8 mouse cellular contexts compared by ENCODE assay signal in the genomic region with DNA sequence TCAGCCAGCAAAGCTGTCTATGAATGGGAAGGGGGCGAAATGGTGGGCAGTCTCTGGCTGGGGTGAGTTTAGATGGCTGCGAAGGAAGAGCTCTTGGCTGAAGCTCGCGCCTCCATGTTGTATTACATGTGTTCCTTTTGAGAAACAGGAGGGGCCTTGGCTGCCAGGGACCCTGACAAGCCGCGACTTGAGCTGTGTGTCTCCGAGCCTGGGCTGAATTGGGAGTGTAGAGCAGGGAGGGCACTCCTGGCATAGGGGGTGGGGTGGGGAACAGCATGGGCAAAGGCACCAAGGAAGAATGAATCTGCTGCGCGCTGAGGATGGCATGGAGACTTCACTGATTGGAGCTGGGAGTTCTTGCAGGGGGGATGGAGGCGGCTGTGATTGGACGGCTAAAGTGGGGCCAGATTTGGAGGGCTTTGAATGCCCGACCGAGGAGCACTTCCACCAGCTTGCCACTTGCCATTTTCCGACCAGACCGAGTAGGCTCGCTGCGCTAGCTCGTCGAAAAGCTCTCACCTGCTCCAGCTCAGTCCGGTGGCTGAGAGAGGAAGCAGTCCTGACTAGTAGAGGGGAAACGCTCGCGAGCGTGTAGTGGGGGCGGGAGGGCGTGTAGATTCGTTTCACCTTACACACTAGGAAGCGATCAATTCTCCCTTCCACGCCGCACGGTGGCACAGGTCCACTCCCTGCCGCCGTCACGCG. TPM values are rescaled to one million over a fixed set of nuclear protein-coding genes. Genes with fewer than 3 reads are reported as not detected.
A peak's percentile ranks its signal among the peaks of the same experiment; 100 is the strongest.
DNase-seq lines count a peak whose midpoint lies in the region; ATAC-seq and TF ChIP-seq lines count a peak whose summit lies in the region.

No protein-coding gene starts in this region.

- H3K4me3 ChIP-seq in embryonic facial prominence, embryonic 13.5 days = peak overlapping the region; percentile 95
- H3K4me3 ChIP-seq in limb, embryonic 11.5 days (ENCODE audit: low read depth, low read length) = peak overlapping the region; percentile 79
- H3K4me3 ChIP-seq in midbrain, embryonic 13.5 days (replicated peaks) = peak overlapping the region; percentile 96
- H3K4me3 ChIP-seq in small intestine, adult 2 months (ENCODE audit: low read depth, low read length) = peak overlapping the region; percentile 86

- H3K27ac ChIP-seq in embryonic facial prominence, embryonic 13.5 days = peak overlapping the region; percentile 99
- peak overlapping the region; percentile 98 for H3K27ac ChIP-seq in limb, embryonic 11.5 days (replicated peaks; ENCODE audit: low read depth, low read length)
- H3K27ac ChIP-seq in midbrain, embryonic 13.5 days = peak overlapping the region; percentile 100
- peak overlapping the region; percentile 96 for H3K27ac ChIP-seq in small intestine, adult 2 months (ENCODE audit: insufficient read depth, low read depth, low read length)

- peak overlapping the region; percentile 67 for H3K4me2 ChIP-seq in embryonic facial prominence, embryonic 13.5 days
- H3K4me2 ChIP-seq in limb, embryonic 11.5 days (ENCODE audit: low read depth, severe bottlenecking) = peak overlapping the region; percentile 74
- peak overlapping the region; percentile 68 for H3K4me2 ChIP-seq in midbrain, embryonic 13.5 days (replicated peaks)

- TF ChIP-seq CTCF in small intestine, adult 2 months (IDR thresholded peaks at IDR 0.05; ENCODE audit: extremely low read depth, insufficient read length, insufficient replicate concordance, low read depth, low read length) = no peak

- peak; percentile 91 for ATAC-seq in embryonic facial prominence, embryonic 13.5 days (ENCODE audit: insufficient number of reproducible peaks, insufficient read depth, low FRiP score, low TSS enrichment, low read depth)
- peak; percentile 87 for ATAC-seq in limb, embryonic 11.5 days (ENCODE audit: insufficient number of reproducible peaks, low FRiP score, low TSS enrichment, low read depth)
- peak; percentile 90 for ATAC-seq in midbrain, embryonic 13.5 days

- peaks cover 12% of the 10 kb centered on the region for H3K4me1 ChIP-seq in embryonic facial prominence, embryonic 13.5 days
- peaks cover 5% of the 10 kb centered on the region; the same call in 1 of the 2 replicates for H3K4me1 ChIP-seq in limb, embryonic 11.5 days (ENCODE audit: control insufficient read depth, insufficient read depth, low read length)
- H3K4me1 ChIP-seq in midbrain, embryonic 13.5 days (replicated peaks) = peaks cover 21% of the 10 kb centered on the region
- H3K4me1 ChIP-seq in small intestine, adult 2 months (ENCODE audit: control insufficient read depth, insufficient read depth, insufficient read length, low read length) = peaks cover 2% of the 10 kb centered on the region; the same call in 1 of the 2 replicates

- H3K9ac ChIP-seq in embryonic facial prominence, embryonic 13.5 days = peak overlapping the region; percentile 95
- H3K9ac ChIP-seq in limb, embryonic 11.5 days (ENCODE audit: low read length) = peak overlapping the region; percentile 96
- peak overlapping the region; percentile 95 for H3K9ac ChIP-seq in midbrain, embryonic 13.5 days (replicated peaks)

- no peaks in the 10 kb centered on the region for H3K27me3 ChIP-seq in embryonic facial prominence, embryonic 13.5 days
- H3K27me3 ChIP-seq in limb, embryonic 11.5 days (ENCODE audit: control insufficient read depth, insufficient read depth, low read length) = no peaks in the 10 kb centered on the region
- H3K27me3 ChIP-seq in midbrain, embryonic 13.5 days = no peaks in the 10 kb centered on the region
- H3K27me3 ChIP-seq in small intestine, adult 2 months (ENCODE audit: control insufficient read depth, insufficient read depth, low read length) = no peaks in the 10 kb centered on the region

- no peaks in the 10 kb centered on the region for H3K36me3 ChIP-seq in embryonic facial prominence, embryonic 13.5 days
- no peaks in the 10 kb centered on the region for H3K36me3 ChIP-seq in limb, embryonic 11.5 days (ENCODE audit: control insufficient read depth, insufficient read depth, low read length)
- no peaks in the 10 kb centered on the region for H3K36me3 ChIP-seq in midbrain, embryonic 13.5 days
- H3K36me3 ChIP-seq in small intestine, adult 2 months (ENCODE audit: control insufficient read depth, insufficient read depth, low read length) = no peaks in the 10 kb centered on the region

- peak; percentile 85 for DNase-seq in 3T3-L1 (ENCODE audit: low read depth, low spot score)
- peak; percentile 86 to 88 for DNase-seq in adrenal gland, postnatal 36 days
- DNase-seq in heart, adult 18-20 months = peak; percentile 80 to 82
- peak; percentile 79 for DNase-seq in kidney, adult 18-20 months
- peak; percentile 88 for DNase-seq in limb, embryonic 11.5 days (ENCODE audit: low spot score)

- 1% methylated on average over 35 of the region's 35 CpGs for WGBS in embryonic facial prominence, embryonic 13.5 days
- 1% methylated on average over 35 of the region's 35 CpGs for WGBS in limb, embryonic 11.5 days
- under 1% methylated on average over 35 of the region's 35 CpGs for WGBS in midbrain, embryonic 13.5 days
- 2% methylated on average over 34 of the region's 35 CpGs for WGBS in small intestine, adult 2 months

- no peaks in the 10 kb centered on the region for H3K9me3 ChIP-seq in embryonic facial prominence, embryonic 13.5 days
- no peaks in the 10 kb centered on the region for H3K9me3 ChIP-seq in limb, embryonic 11.5 days (ENCODE audit: control insufficient read depth, low read length)
- no peaks in the 10 kb centered on the region for H3K9me3 ChIP-seq in midbrain, embryonic 13.5 days

- TF ChIP-seq POLR2A in small intestine, adult 2 months (IDR thresholded peaks at IDR 0.05; ENCODE audit: low read depth, low read length) = peak; percentile 51

RNA-seq across cellular contexts. Expression of a gene that starts 0.6 kb away (rescaled TPM):
- 10 to 100 TPM; 19.4 to 22.8 TPM for total RNA-seq in adrenal gland, postnatal 36 days (2021)
- 12.4 and 13.3 TPM in 2 replicates for polyA plus RNA-seq in embryonic facial prominence, embryonic 13.5 days (2015; fragmentation: Nextera tagmentation; extraction: Ambion mirVana)
- 1 to 10 TPM; 6.3 to 7.6 TPM for total RNA-seq in heart, adult 18-20 months (2021)
- polyA plus RNA-seq in limb, embryonic 11.5 days (2014; fragmentation: Nextera tagmentation; extraction: Ambion mirVana) = 18.4 and 19.8 TPM in 2 replicates
- 17.8 and 19.8 TPM in 2 replicates for polyA plus RNA-seq in midbrain, embryonic 13.5 days (2015; fragmentation: Nextera tagmentation; extraction: Ambion mirVana)
- 2.0 and 4.7 TPM in 2 replicates for polyA plus RNA-seq in small intestine, adult 2 months (2012; rRNA removed)

RNA-seq across cellular contexts. Expression of a gene that starts 39.4 kb away (rescaled TPM):
- 1 to 10 TPM; 4.0 to 4.7 TPM for total RNA-seq in adrenal gland, postnatal 36 days (2021)
- polyA plus RNA-seq in embryonic facial prominence, embryonic 13.5 days (2015; fragmentation: Nextera tagmentation; extraction: Ambion mirVana) = 44.5 and 48.2 TPM in 2 replicates
- total RNA-seq in heart, adult 18-20 months (2021) = 1 to 10 TPM in 1 of 2 experiments, under 1 TPM in 1; 0.50 to 1.0 TPM
- polyA plus RNA-seq in limb, embryonic 11.5 days (2014; fragmentation: Nextera tagmentation; extraction: Ambion mirVana) = 53.8 and 55.7 TPM in 2 replicates
- polyA plus RNA-seq in midbrain, embryonic 13.5 days (2015; fragmentation: Nextera tagmentation; extraction: Ambion mirVana) = 50.7 and 53.0 TPM in 2 replicates
- 0.13 and 0.85 TPM in 2 replicates for polyA plus RNA-seq in small intestine, adult 2 months (2012; rRNA removed)

Comparison
In these comparisons a context has a peak if more than half of its experiments do, and no peak if none do; other contexts are left out.
1. Peak in every context shown above with its lines: DNase-seq, ATAC-seq, H3K4me3 ChIP-seq and H3K27ac ChIP-seq.
2. RNA of a gene that starts 39.4 kb away (polyA plus RNA-seq): 53.8 to 55.7 TPM in limb, embryonic 11.5 days, 50.7 to 53.0 TPM in midbrain, embryonic 13.5 days and 44.5 to 48.2 TPM in embryonic facial prominence, embryonic 13.5 days; 0.13 to 0.85 TPM in small intestine, adult 2 months; every median in the first group is over 10 times any median in the second.